Mouse (Mus musculus) hindbrain, embryonic 16.5 days (tissue): ENCODE data around the gene Grb10. TPM values are rescaled to one million over a fixed set of nuclear protein-coding genes. Genes with fewer than 3 reads are reported as not detected.

Experiments used
- ATAC-seq: fragments of 200-750 bp; cut with Nextera tagmentation; 2 replicates; pipeline ENCODE4 v1.8.0; 2017; ENCODE audit warnings: moderate TSS enrichment, moderate library complexity
- H3K27ac ChIP-seq: fragments of 300-500 bp; sonication (generic); 2 replicates; pipeline ENCODE4 v1.5.1; 2014; ENCODE audit warnings: low read depth, mild to moderate bottlenecking, control low read depth, low read length, moderate library complexity
- H3K27me3 ChIP-seq: fragments of 300-500 bp; sonication (generic); replicated peaks from 2 replicates; pipeline ENCODE4 v1.6.1; 2014; ENCODE audit warnings: low read length; ENCODE audit not compliant: control insufficient read depth, insufficient read depth
- H3K36me3 ChIP-seq: fragments of 300-500 bp; sonication (generic); 2 replicates; pipeline ENCODE4 v1.6.1; 2014; ENCODE audit warnings: mild to moderate bottlenecking, low read length, moderate library complexity, mixed read lengths; ENCODE audit not compliant: control insufficient read depth, insufficient read depth
- H3K4me1 ChIP-seq: fragments of 300-500 bp; sonication (generic); 2 replicates; pipeline ENCODE4 v1.6.1; 2014; ENCODE audit warnings: low read depth, low read length; ENCODE audit not compliant: control insufficient read depth, insufficient read depth
- H3K4me2 ChIP-seq: fragments of 300-500 bp; sonication (generic); 2 replicates; pipeline ENCODE4 v1.6.1; 2014; ENCODE audit warnings: mild to moderate bottlenecking, low read length, control low read depth, moderate library complexity
- H3K4me3 ChIP-seq: fragments of 300-500 bp; sonication (generic); 2 replicates; pipeline ENCODE4 v1.5.1; 2014; ENCODE audit warnings: mild to moderate bottlenecking, low read length, control low read depth, moderate library complexity
- H3K9ac ChIP-seq: fragments of 300-500 bp; sonication (generic); 2 replicates; pipeline ENCODE4 v1.6.1; 2014; ENCODE audit warnings: low read depth, mild to moderate bottlenecking, control low read depth, low read length, moderate library complexity
- H3K9me3 ChIP-seq: fragments of 300-500 bp; sonication (generic); 2 replicates; pipeline ENCODE4 v1.6.1; 2014; ENCODE audit warnings: mild to moderate bottlenecking, low read length, moderate library complexity; ENCODE audit not compliant: control insufficient read depth
- WGBS: fragments of 180-500 bp; shearing (Covaris S2); extraction: QIAGEN DNeasy Blood & Tissue Kit; methylation state at CpG from one replicate; pipeline ENCODE4 v1.1.7; 2014; 5-methylcytosine and 5-hydroxymethylcytosine counted together
- polyA plus RNA-seq: library from polyadenylated mRNA; unstranded; fragments of >200 nt; fragmentation: Nextera tagmentation; extraction: Ambion mirVana; gene quantifications from 2 replicates; pipeline ENCODE4 v1.2.1, GENCODE M21; 2015

Grb10 gene
- polyA plus RNA-seq, 1 experiment from 2014 or later, result 72.7 TPM

DNA sequence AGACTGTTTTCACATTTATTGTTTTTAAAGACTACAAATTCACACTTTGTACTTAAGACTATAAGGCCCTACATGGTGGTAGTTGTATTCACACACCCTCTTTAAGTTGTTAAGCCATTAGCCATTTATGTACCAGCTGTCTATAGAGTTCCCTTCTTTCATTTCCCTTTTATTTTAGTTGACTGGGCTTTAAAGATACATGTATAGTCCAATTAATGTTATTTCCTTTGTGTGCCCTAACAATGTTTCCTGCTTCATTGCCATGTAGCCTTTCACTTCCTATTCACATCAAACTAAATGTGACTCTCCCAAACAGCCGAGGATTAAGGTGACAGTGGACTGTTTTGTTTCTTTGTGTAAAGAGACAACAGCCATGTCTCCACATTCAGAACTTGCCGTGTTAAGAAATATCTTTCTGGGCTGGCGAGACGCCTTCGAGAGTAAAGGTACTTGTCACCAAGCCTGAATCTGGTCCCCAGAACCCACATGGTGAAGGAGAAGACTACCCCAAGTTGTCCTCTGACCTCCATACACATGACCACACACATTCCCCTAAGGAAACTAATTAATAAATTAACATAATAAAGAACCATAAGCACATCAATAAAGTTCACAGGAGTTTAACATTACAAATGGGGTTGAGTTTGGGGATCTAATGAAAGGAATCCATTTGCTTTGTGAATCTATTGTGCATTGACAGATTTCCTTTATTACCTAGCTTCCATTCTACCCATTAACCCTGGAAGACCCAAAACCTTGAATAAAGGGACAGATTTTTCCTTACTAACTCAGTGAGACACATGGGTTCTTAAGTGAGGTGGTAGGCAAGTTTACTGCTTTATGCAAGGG lies 97.4 kb downstream of the Grb10 start:
- H3K27ac ChIP-seq, result no peak overlapping the region
- H3K36me3 ChIP-seq, result 0 out of 2 replicates have a peak, but pooled peaks cover 6% of the 10 kb centered on the region
- no peak overlapping the region for H3K4me3 ChIP-seq
- no peaks in the 10 kb centered on the region for H3K4me1 ChIP-seq
- no peaks in the 10 kb centered on the region for H3K9me3 ChIP-seq
- H3K4me2 ChIP-seq, result no peak overlapping the region
- 34% methylated on average over 5 of the region's 5 CpGs for WGBS
- no peaks in the 10 kb centered on the region for H3K27me3 ChIP-seq
- no peak for ATAC-seq
- no peak overlapping the region for H3K9ac ChIP-seq

DNA sequence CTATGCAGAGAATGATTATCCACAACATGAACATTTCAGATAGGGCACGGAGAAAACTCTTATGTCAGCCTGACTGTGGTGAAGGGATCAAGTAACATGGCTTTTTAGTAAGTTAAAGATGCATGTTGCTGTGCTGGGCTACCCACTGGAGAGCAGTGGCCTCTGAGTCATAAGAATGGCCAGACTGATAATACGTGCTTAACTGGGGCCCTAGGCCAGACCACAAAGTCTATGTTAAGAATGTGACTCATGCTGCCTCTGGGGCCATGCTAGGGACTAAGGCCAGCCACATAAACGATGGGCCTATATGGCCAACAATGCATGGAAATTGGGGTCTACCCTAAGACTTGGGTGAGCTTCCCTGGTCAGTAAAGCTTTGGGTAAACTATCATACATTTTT lies 98.9 kb downstream of the Grb10 start:
- H3K4me2 ChIP-seq, result no peak overlapping the region
- 77% methylated on average over 3 of the region's 3 CpGs for WGBS

DNA sequence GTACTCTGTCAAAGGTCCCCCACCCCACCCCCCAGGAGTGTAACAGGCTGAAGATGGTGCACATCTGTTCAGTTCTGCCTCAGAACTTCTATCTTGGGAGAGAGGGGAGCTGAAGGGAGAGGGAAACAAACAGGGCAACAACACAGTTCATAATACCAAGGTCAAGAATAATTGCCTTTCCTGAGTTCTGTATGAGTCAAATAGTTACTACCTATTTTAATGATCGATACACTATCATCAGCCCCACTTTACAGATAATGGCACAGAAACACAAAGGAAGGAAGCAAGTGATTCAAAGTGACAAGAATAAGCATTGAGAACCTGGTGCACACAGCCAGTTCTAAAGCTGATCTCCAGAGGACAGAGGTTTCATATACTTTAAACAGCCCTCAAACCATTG lies 99.9 kb downstream of the Grb10 start:
- ATAC-seq, result no peak
- no peak overlapping the region for H3K4me3 ChIP-seq
- H3K36me3 ChIP-seq, result no peaks in the 10 kb centered on the region
- H3K9ac ChIP-seq, result no peak overlapping the region
- no peaks in the 10 kb centered on the region for H3K27me3 ChIP-seq
- H3K4me2 ChIP-seq, result no peak overlapping the region
- H3K4me1 ChIP-seq, result no peaks in the 10 kb centered on the region
- WGBS, result 96% methylated on average over 1 of the region's 1 CpGs
- H3K9me3 ChIP-seq, result no peaks in the 10 kb centered on the region
- no peak overlapping the region for H3K27ac ChIP-seq

More for the DNA sequence above, 98.9 kb downstream of the Grb10 start:
- no peak overlapping the region for H3K9ac ChIP-seq
- no peaks in the 10 kb centered on the region for H3K4me1 ChIP-seq
- H3K27ac ChIP-seq, result no peak overlapping the region
- no peaks in the 10 kb centered on the region for H3K9me3 ChIP-seq
- no peak for ATAC-seq
- no peak overlapping the region for H3K4me3 ChIP-seq
- no peaks in the 10 kb centered on the region for H3K27me3 ChIP-seq
- 0 out of 2 replicates have a peak, but pooled peaks cover 6% of the 10 kb centered on the region for H3K36me3 ChIP-seq

DNA sequence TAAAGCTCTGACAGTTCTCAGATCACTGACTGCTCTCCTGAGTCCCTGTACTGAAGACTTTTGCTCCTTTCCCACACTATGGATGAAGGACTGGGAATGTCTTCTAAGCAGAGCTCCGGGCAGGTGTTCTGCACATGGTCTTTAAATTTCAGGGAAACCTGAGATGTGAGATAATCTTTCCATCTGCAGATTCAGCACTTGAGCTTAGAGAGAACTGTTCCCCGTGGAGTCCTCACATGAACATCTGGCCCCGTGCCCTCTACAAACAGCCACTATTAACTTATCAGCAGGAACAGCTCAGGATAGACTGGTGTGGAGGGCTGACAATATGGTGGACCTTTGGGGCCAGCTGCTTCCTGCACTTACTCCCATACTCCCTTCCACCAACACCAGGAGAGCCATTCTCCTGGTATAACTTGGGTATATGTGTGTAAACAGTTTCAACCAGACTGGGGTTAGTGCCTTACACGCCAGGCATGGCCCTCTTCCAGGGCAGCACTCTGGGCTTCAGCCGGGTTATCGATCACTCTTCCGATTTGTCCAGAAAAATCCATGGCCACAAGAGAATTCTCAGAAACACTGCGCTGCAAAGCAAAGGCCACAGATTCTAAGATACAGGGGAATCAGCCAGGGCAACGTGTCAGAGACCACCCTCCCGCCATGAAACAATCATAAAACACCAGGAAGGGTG lies 101.0 kb downstream of the Grb10 start:
- WGBS, result 87% methylated on average over 10 of the region's 10 CpGs
- Histone ChIP-seq H3K27me3 (no peaks in the 10 kb centered on the region), H3K4me1 (no peaks in the 10 kb centered on the region), H3K4me3 (no peak overlapping the region), H3K9ac (no peak overlapping the region), H3K9me3 (no peaks in the 10 kb centered on the region), H3K27ac (no peak overlapping the region), H3K4me2 (no peak overlapping the region), H3K36me3 (peaks cover 3% of the 10 kb centered on the region; the same call in 1 of the 2 replicates)
- ATAC-seq, result no peak

DNA sequence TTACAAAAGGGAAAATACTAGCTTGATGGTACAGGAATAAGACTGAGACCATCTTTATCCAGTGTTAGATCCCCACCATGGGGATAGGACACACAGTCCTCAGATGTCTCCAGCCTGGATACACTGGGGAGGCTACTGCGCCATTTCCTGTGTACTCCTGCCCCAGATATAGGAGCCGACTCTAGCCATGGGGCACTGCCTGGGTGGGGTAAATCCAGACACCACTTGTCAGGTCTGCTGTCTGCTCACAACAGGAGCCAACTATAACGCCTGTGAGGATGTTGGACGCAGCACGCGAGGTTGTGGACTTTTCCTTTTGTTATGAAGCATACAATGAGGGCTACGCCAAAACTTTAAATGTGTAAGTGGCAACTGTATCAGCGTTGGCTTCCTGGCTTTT lies 103.7 kb downstream of the Grb10 start:
- Histone ChIP-seq H3K4me3 (no peak overlapping the region), H3K9ac (no peak overlapping the region), H3K36me3 (peaks cover 3% of the 10 kb centered on the region; the same call in 1 of the 2 replicates), H3K4me2 (no peak overlapping the region), H3K9me3 (no peaks in the 10 kb centered on the region), H3K4me1 (no peaks in the 10 kb centered on the region), H3K27me3 (no peaks in the 10 kb centered on the region), H3K27ac (no peak overlapping the region)
- ATAC-seq, result no peak
- 83% methylated on average over 8 of the region's 8 CpGs for WGBS

DNA sequence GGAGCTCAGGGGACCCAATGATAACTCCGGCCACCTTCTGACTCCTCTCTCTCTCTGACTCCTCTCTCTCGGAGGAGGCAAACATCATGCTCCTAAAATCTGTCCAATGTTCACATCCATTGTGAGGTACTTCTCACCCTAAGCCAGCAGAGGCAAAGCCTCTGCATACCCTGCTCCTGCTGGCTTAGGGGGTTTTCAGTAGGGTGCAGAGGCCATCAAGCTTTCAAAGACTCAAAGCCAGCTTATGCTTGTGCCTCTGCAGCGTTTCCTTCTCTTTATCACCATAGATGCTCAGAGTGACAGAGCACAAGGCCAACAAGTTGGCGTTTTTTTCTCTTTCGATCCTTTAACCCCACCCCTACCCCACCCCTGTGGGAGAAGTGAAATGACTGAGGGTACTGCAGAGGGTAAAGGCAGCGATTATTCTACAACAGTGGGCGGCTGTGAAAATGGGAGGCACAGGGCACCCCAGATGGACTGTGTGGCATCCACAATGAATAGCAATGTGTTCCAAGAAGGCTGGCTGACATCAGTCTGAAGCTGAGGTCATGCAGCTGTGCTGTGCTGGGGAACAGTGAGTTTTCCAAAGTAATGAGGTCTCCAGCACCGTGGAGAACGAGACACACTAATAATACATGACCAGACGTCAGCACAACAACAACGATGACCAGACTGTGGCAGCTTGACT lies 106.2 kb downstream of the Grb10 start:
- peak; percentile 56; the same call in 1 of the 2 replicates for ATAC-seq
- WGBS, result 51% methylated on average over 11 of the region's 11 CpGs
- Histone ChIP-seq H3K4me3 (no peak overlapping the region), H3K36me3 (peaks cover 3% of the 10 kb centered on the region; the same call in 1 of the 2 replicates), H3K9me3 (no peaks in the 10 kb centered on the region), H3K27ac (no peak overlapping the region), H3K4me1 (no peaks in the 10 kb centered on the region), H3K27me3 (no peaks in the 10 kb centered on the region), H3K4me2 (no peak overlapping the region), H3K9ac (no peak overlapping the region)

DNA sequence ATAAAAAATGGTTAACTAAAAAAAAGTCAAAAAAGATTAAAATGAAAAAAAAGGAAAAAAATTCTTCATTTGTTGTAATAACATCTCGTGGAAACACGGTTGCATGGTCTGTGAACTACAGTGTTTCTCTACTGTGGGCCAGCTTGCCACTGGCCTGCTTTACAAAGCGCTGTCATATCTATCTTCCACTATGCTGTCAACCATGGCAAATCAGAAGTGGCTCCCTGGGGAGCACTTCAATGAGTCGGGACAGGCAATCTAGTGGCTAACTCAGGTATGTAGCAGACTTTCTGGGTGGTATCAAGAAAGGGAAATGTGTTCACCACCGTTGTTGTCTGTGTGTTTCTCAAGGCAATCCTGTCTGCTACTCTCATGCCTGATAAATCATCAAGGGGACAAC lies 106.8 kb downstream of the Grb10 start:
- Histone ChIP-seq H3K27me3 (no peaks in the 10 kb centered on the region), H3K4me2 (no peak overlapping the region), H3K9ac (no peak overlapping the region), H3K9me3 (no peaks in the 10 kb centered on the region), H3K27ac (no peak overlapping the region), H3K4me3 (no peak overlapping the region), H3K4me1 (no peaks in the 10 kb centered on the region), H3K36me3 (peaks cover 3% of the 10 kb centered on the region; the same call in 1 of the 2 replicates)
- WGBS, result 51% methylated on average over 5 of the region's 5 CpGs
- ATAC-seq, result no peak

DNA sequence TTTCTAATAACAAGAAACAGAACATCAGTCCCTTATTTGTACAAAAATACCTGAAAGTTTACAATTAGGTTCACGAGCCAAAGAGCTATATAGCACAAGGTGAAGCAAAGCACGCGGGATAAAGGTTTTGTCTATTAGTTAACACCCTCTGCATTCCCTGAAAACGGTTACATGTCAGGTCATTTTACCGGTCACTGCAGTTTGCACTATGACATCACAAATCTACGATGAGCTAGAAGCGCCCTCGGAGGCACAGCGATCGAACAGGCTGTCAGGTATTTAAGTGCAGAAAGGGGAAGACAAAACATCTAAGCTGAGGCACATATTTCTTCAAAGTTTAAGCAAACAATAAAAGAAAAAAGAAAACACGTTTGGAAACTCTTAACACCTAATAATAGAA lies 108.0 kb downstream of the Grb10 start:
- Histone ChIP-seq H3K36me3 (peaks cover 3% of the 10 kb centered on the region; the same call in 1 of the 2 replicates), H3K4me3 (no peak overlapping the region), H3K4me1 (no peaks in the 10 kb centered on the region), H3K9me3 (no peaks in the 10 kb centered on the region), H3K9ac (no peak overlapping the region), H3K4me2 (no peak overlapping the region), H3K27ac (no peak overlapping the region), H3K27me3 (no peaks in the 10 kb centered on the region)
- no peak for ATAC-seq
- WGBS, result 88% methylated on average over 11 of the region's 11 CpGs

DNA sequence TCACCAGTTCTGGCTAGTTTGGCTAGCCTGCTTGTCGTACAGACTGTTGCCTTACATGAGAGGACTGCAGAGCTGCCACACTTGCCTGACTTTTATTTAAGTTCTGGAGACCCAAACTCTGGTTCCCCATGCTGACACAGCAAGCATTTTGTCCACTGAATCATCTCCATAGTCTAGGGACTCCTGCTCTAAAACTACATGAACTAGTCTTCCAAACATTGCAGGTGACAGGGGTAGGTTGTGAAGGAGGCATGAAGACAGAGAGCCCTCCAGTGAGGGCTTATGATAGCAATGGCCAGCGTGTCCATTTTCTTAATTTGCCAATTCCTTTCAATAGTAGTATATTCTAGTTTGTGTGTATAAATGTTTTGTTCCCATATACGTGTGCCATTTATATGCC lies 109.4 kb downstream of the Grb10 start:
- Histone ChIP-seq H3K4me2 (no peak overlapping the region), H3K9me3 (no peaks in the 10 kb centered on the region)
- no peak for ATAC-seq

More for the DNA sequence above, 109.4 kb downstream of the Grb10 start:
- Histone ChIP-seq H3K27me3 (no peaks in the 10 kb centered on the region), H3K4me3 (no peak overlapping the region), H3K27ac (no peak overlapping the region), H3K36me3 (peaks cover 3% of the 10 kb centered on the region; the same call in 1 of the 2 replicates), H3K9ac (no peak overlapping the region), H3K4me1 (no peaks in the 10 kb centered on the region)
- whole genome bisulfite sequencing, result 93% methylated on average over 3 of the region's 3 CpGs
